Mouse (Mus musculus) testis, postnatal 14 days (tissue): ENCODE data around the gene Ndufa11.

Experiments
- DNase-seq: peaks from one replicate; pipeline ENCODE4 v3.0.0; 2021; ENCODE audit warnings: low spot score

Ndufa11 gene

GRCm38 (mm10) chr17:56758132-56758531 is 40.6 kb downstream of the Ndufa11 start:
- DNase-seq, result peak; percentile 79

GRCm38 (mm10) chr17:56759261-56759660 is 41.7 kb downstream of the Ndufa11 start:
- DNase-seq, result no peak

- no peak for DNase-seq
These were observed 43.5 kb downstream of the Ndufa11 start for GRCm38 (mm10) chr17:56761077-56761476.

- peak; percentile 89 for DNase-seq
These were observed 44.4 kb downstream of the Ndufa11 start for GRCm38 (mm10) chr17:56761991-56762410.

GRCm38 (mm10) chr17:56762769-56763731 is 45.5 kb downstream of the Ndufa11 start:
- no peak for DNase-seq

- DNase-seq, result no peak
These were observed 46.2 kb downstream of the Ndufa11 start for GRCm38 (mm10) chr17:56763741-56764250.

- DNase-seq, result peak; percentile 88
These were observed 47.1 kb downstream of the Ndufa11 start, which contains the start of gene Dus3l for GRCm38 (mm10) chr17:56764474-56765354. Gene Dus3l, plus strand, starts transcription at chr17:56764757.

- DNase-seq, result no peak
These were observed 47.9 kb downstream of the Ndufa11 start for GRCm38 (mm10) chr17:56765431-56765830.

- DNase-seq, result no peak
These were observed 49.3 kb downstream of the Ndufa11 start for GRCm38 (mm10) chr17:56766631-56767405.

- no peak for DNase-seq
These were observed 50.1 kb downstream of the Ndufa11 start for GRCm38 (mm10) chr17:56767531-56768135.

- DNase-seq, result no peak
These were observed 51.4 kb downstream of the Ndufa11 start for GRCm38 (mm10) chr17:56768941-56769340.

- no peak for DNase-seq
These were observed 52.4 kb downstream of the Ndufa11 start, which contains the start of gene Prr22 for GRCm38 (mm10) chr17:56769950-56770349. Gene Prr22, plus strand, starts transcription at chr17:56770250.
